Comparison of ENCODE assay signal across 21 mouse cellular contexts in the genomic region with DNA sequence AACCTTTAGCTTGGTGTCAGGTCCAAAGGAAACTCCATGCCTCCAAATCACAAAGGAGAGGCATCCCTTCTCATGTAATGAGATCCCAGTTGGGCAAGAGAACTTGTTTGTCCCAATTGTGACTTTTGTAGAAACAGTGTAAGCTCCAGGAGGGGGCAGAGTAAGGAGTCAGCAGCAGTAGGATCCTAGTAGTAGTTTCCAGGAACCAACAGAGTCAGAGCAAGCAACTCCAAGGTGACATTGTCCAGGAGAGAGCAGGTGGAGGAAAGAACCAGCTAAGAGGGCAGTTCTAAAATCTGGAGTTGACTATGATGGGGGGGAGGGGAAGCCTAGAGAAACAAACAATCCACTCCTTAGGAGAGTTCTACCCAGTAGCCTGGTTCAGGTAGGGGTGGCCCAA. TPM values are rescaled to one million over a fixed set of nuclear protein-coding genes. Genes with fewer than 3 reads are reported as not detected.
"Had no signal": no experiment of that assay in that cellular context is flagged by ENCODE, and none has a peak within 500 bp of the region (broad histone marks: within the 10 kb centered on the region; RNA-seq: fewer than 3 reads in every experiment).

No protein-coding gene starts in this region.

- H3K4me1 ChIP-seq: megakaryocyte, embryonic 14.5 days; midbrain, embryonic 13.5 days; midbrain, embryonic 15.5 days; neural tube, embryonic 13.5 days; neural tube, embryonic 15.5 days; stomach, embryonic 15.5 days had no signal

- DNase-seq: lung, adult 18-20 months; lung, embryonic 14.5 days; lung, postnatal 14 days; lung, postnatal 36 days; retina, postnatal 1 day; right cerebral cortex, adult 18-20 months; right cerebral cortex, postnatal 14 days; thymus, adult 18-20 months; thymus, postnatal 14 days; thymus, postnatal 36 days had no signal

- H3K27ac ChIP-seq: liver, embryonic 15.5 days; macrophage; midbrain, embryonic 13.5 days; midbrain, embryonic 15.5 days; neural tube, embryonic 13.5 days; neural tube, embryonic 15.5 days; stomach, embryonic 15.5 days had no signal

- H3K4me3 ChIP-seq: liver, embryonic 15.5 days; megakaryocyte, embryonic 14.5 days; midbrain, embryonic 13.5 days; midbrain, embryonic 15.5 days; myocyte; neural tube, embryonic 13.5 days; neural tube, embryonic 15.5 days; stomach, embryonic 15.5 days had no signal

- H3K27me3 ChIP-seq: liver, embryonic 15.5 days; midbrain, embryonic 13.5 days; midbrain, embryonic 15.5 days; neural tube, embryonic 13.5 days; neural tube, embryonic 15.5 days; stomach, embryonic 15.5 days had no signal

- H3K9ac ChIP-seq: liver, embryonic 15.5 days; lung, embryonic 14.5 days; midbrain, embryonic 13.5 days; midbrain, embryonic 15.5 days; neural tube, embryonic 13.5 days; neural tube, embryonic 15.5 days; stomach, embryonic 15.5 days had no signal

- H3K36me3 ChIP-seq: liver, embryonic 15.5 days; midbrain, embryonic 13.5 days; midbrain, embryonic 15.5 days; neural tube, embryonic 13.5 days; neural tube, embryonic 15.5 days; stomach, embryonic 15.5 days had no signal

- ATAC-seq: midbrain, embryonic 13.5 days; midbrain, embryonic 15.5 days had no signal

- H3K9me3 ChIP-seq: liver, embryonic 15.5 days; megakaryocyte, embryonic 14.5 days; midbrain, embryonic 13.5 days; midbrain, embryonic 15.5 days; neural tube, embryonic 13.5 days; neural tube, embryonic 15.5 days; stomach, embryonic 15.5 days had no signal

- H3K4me2 ChIP-seq: liver, embryonic 15.5 days; lung, embryonic 14.5 days; midbrain, embryonic 11.5 days; midbrain, embryonic 13.5 days; midbrain, embryonic 15.5 days; neural tube, embryonic 13.5 days; neural tube, embryonic 15.5 days; stomach, embryonic 15.5 days had no signal

RNA-seq across cellular contexts. Expression of gene Gsta3, which starts 7.5 kb away (rescaled TPM):
- total RNA-seq: midbrain, postnatal 0 days had no signal
